Mouse (Mus musculus) CH12.LX (cell line): ENCODE measurements at regions not wholly inside any gene's neighbourhood (a gene's known extent, or its start where the extent isn't known, plus 50 kb on each side); places are given as distances from the start of the nearest gene placed in this dataset.

ENCODE experiments used
- DNase-seq: peaks from one replicate; pipeline ENCODE4 v3.0.0-alpha.2; 2013; ENCODE audit errors: extremely low read depth
- H3K27ac ChIP-seq: 2 replicates; pipeline ENCODE4 v1.5.1; 2012; ENCODE audit warnings: low read depth, mild to moderate bottlenecking, control low read depth, moderate library complexity; ENCODE audit not compliant: insufficient read depth
- H3K27me3 ChIP-seq: replicated peaks from 2 replicates; pipeline ENCODE3; 2012; ENCODE audit warnings: inconsistent platforms
- H3K36me3 ChIP-seq, 2 experiments: replicated peaks in 1 of 2; 2 replicates each; pipeline versions ENCODE3 to v1.6.1; 2012; ENCODE audit warnings: inconsistent platforms in 1 of 2, low read length in 1 of 2, mild to moderate bottlenecking in 1 of 2, mixed read lengths in 1 of 2, moderate library complexity in 1 of 2; ENCODE audit not compliant: control insufficient read depth in 1 of 2, insufficient read depth in 1 of 2
- H3K4me1 ChIP-seq, 2 experiments: 2 replicates each; pipeline ENCODE4 v1.6.1; 2012; ENCODE audit warnings: inconsistent platforms in 1 of 2, moderate library complexity in 1 of 2; ENCODE audit not compliant: insufficient read depth in 2 of 2, control insufficient read depth in 1 of 2
- H3K4me2 ChIP-seq: 2 replicates; pipeline ENCODE4 v1.6.1; 2012; ENCODE audit warnings: low read depth, mild to moderate bottlenecking, control low read depth; ENCODE audit not compliant: poor library complexity, insufficient read depth, severe bottlenecking
- H3K4me3 ChIP-seq, 3 experiments: fragments of 150-350 bp in 1 of 3; sonication (generic) in 1 of 3; replicated peaks in 1 of 3; 2 replicates each; pipeline versions ENCODE3 to v1.5.1; 2011 to 2012; ENCODE audit warnings: low read depth in 2 of 3, low read length in 2 of 3, mild to moderate bottlenecking in 2 of 3, moderate library complexity in 2 of 3, control low read depth in 1 of 3, improper control_type of control experiment in 1 of 3, inconsistent platforms in 1 of 3, mixed read lengths in 1 of 3; ENCODE audit not compliant: poor library complexity in 1 of 3
- H3K79me2 ChIP-seq: replicated peaks from 2 replicates; pipeline ENCODE4 v1.6.1; 2012; ENCODE audit warnings: mild to moderate bottlenecking, moderate library complexity; ENCODE audit not compliant: control insufficient read depth, poor library complexity, insufficient read depth, severe bottlenecking; ENCODE audit errors: extremely low read depth
- H3K9ac ChIP-seq: 2 replicates; pipeline ENCODE4 v1.6.1; 2012; ENCODE audit warnings: low read depth, mild to moderate bottlenecking, control low read depth, moderate library complexity; ENCODE audit not compliant: insufficient read depth
- H3K9me3 ChIP-seq: replicated peaks from 2 replicates; pipeline ENCODE3; 2012; ENCODE audit warnings: low read length, inconsistent platforms, mixed read lengths
- CHD2 ChIP-seq: IDR thresholded peaks from 2 replicates; pipeline ENCODE4 v1.6.1; 2011; ENCODE audit warnings: low read length, improper control_type of control experiment
- ELF1 ChIP-seq: IDR thresholded peaks from 2 replicates; pipeline ENCODE4 v1.6.1; 2014; ENCODE audit warnings: low read depth, mild to moderate bottlenecking, inconsistent platforms, low read length, improper control_type of control experiment
- EP300 ChIP-seq: IDR thresholded peaks from 2 replicates; pipeline ENCODE4 v1.6.1; 2011; ENCODE audit warnings: low read length, improper control_type of control experiment
- ETS1 ChIP-seq: conservative IDR thresholded peaks from 2 replicates; pipeline ENCODE4 v1.6.1; 2012; ENCODE audit warnings: low read depth, mild to moderate bottlenecking, inconsistent platforms, low read length, improper control_type of control experiment, moderate library complexity
- HCFC1 ChIP-seq: IDR thresholded peaks from 2 replicates; pipeline ENCODE4 v1.6.1; 2012; ENCODE audit warnings: low read depth, mild to moderate bottlenecking, inconsistent platforms, low read length, improper control_type of control experiment
- JUND ChIP-seq: conservative IDR thresholded peaks from 2 replicates; pipeline ENCODE4 v1.6.1; 2011; ENCODE audit warnings: low read depth, low read length, improper control_type of control experiment
- MAFK ChIP-seq: IDR thresholded peaks from 2 replicates; pipeline ENCODE4 v1.6.1; 2011; ENCODE audit warnings: low read length, improper control_type of control experiment; ENCODE audit not compliant: insufficient replicate concordance
- MAZ ChIP-seq: IDR thresholded peaks from 2 replicates; pipeline ENCODE4 v1.6.1; 2012; ENCODE audit warnings: low read depth, mild to moderate bottlenecking, inconsistent platforms, low read length, improper control_type of control experiment, moderate library complexity
- MXI1 ChIP-seq: IDR thresholded peaks from 2 replicates; pipeline ENCODE4 v1.6.1; 2011; ENCODE audit warnings: mild to moderate bottlenecking, low read depth, low read length, improper control_type of control experiment
- MYC ChIP-seq: IDR thresholded peaks from 2 replicates; pipeline ENCODE4 v1.6.1; 2011; ENCODE audit warnings: low read depth, mild to moderate bottlenecking, improper control_type of control experiment, low read length
- NELFE ChIP-seq: IDR thresholded peaks from 2 replicates; pipeline ENCODE4 v1.6.1; 2011; ENCODE audit warnings: low read depth, low read length, improper control_type of control experiment
- NRF1 ChIP-seq: IDR thresholded peaks from 2 replicates; pipeline ENCODE4 v1.6.1; 2014; ENCODE audit warnings: low read depth, mild to moderate bottlenecking, inconsistent platforms, low read length, improper control_type of control experiment, moderate library complexity
- POLR2AphosphoS2 ChIP-seq: IDR thresholded peaks from 2 replicates; pipeline ENCODE4 v1.6.1; 2011; ENCODE audit warnings: low read depth, low read length, improper control_type of control experiment
- RCOR1 ChIP-seq: conservative IDR thresholded peaks from 2 replicates; pipeline ENCODE4 v1.6.1; 2012; ENCODE audit warnings: low read depth, mild to moderate bottlenecking, inconsistent platforms, low read length, improper control_type of control experiment
- SMC3 ChIP-seq: IDR thresholded peaks from 2 replicates; pipeline ENCODE4 v1.6.1; 2011; ENCODE audit warnings: low read depth, low read length, improper control_type of control experiment
- TBP ChIP-seq: conservative IDR thresholded peaks from 2 replicates; pipeline ENCODE4 v1.6.1; 2011; ENCODE audit warnings: low read depth, low read length, improper control_type of control experiment
- UBTF ChIP-seq: IDR thresholded peaks from 2 replicates; pipeline ENCODE4 v1.6.1; 2012; ENCODE audit warnings: low read depth, mild to moderate bottlenecking, inconsistent platforms, low read length, improper control_type of control experiment, moderate library complexity
- ZMIZ1 ChIP-seq: IDR thresholded peaks from 2 replicates; pipeline ENCODE4 v1.6.1; 2012; ENCODE audit warnings: low read depth, mild to moderate bottlenecking, inconsistent platforms, low read length, improper control_type of control experiment
- dilution Hi-C: fragments of 300-500 bp; cut with MboI; formaldehyde crosslinking; loops from 2 replicates; pipeline ENCODE4 v1.14.3; 2020; ENCODE audit warnings: low sequenced_read_pairs; ENCODE audit not compliant: extremely low pct_unique_long_range_greater_than_20kb, extremely low pct_ligation_motif_present
- in situ Hi-C: fragments of 300-500 bp; cut with MboI; formaldehyde crosslinking; loops from 3 replicates; pipeline ENCODE4 v1.14.3; 2019; ENCODE audit warnings: low sequenced_read_pairs, low pct_ligation_motif_present, low pct_unique_long_range_greater_than_20kb, mixed read lengths

DNA sequence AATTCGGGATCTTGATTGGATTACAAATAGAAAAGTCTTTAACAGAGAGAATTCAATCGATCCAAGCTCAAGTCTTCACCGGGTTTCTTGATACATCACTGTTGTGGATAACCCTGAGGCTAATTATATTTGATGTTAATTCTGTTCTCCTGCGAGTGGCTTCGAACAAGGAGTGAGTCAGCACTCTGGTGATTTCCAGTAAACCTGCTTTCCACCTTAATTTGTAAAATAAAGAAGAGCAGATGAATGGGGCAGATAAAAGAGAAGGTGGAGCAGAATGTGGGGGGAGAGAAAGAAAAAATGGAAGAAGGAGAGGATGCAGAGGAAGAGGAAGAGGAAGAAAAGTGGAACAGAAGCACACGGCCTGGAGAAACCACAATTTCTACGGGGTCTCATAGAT, 137.5 kb upstream of the Tll1 start:
- peaks cover 33% of the 10 kb centered on the region for H3K9me3 ChIP-seq
- no peaks in the 10 kb centered on the region for H3K79me2 ChIP-seq
- H3K4me1 ChIP-seq: no peaks in the 10 kb centered on the region
- H3K4me2 ChIP-seq: no peak overlapping the region
- no peak for TF ChIP-seq JUND
- no peak for TF ChIP-seq MXI1
- no peak for TF ChIP-seq ELF1
- no peak for TF ChIP-seq ETS1
- no peak for TF ChIP-seq MYC
- no peak for TF ChIP-seq EP300
- no peak for TF ChIP-seq TBP
- TF ChIP-seq CHD2: no peak
- no peak for TF ChIP-seq HCFC1
- no peak for TF ChIP-seq ZMIZ1
- TF ChIP-seq SMC3: no peak
- no peak for TF ChIP-seq POLR2AphosphoS2
- no peak for TF ChIP-seq NRF1
- no peak for TF ChIP-seq RCOR1
- no peak for TF ChIP-seq MAZ
- DNase-seq: no peak
- dilution Hi-C loops: no loop called here
- H3K9ac ChIP-seq: no peak overlapping the region
- in situ Hi-C loops: no loop called here
- no peaks in the 10 kb centered on the region for H3K27me3 ChIP-seq
- H3K36me3 ChIP-seq: no peaks in the 10 kb centered on the region
- no peak overlapping the region for H3K27ac ChIP-seq
- H3K4me3 ChIP-seq: no peak overlapping the region

DNA sequence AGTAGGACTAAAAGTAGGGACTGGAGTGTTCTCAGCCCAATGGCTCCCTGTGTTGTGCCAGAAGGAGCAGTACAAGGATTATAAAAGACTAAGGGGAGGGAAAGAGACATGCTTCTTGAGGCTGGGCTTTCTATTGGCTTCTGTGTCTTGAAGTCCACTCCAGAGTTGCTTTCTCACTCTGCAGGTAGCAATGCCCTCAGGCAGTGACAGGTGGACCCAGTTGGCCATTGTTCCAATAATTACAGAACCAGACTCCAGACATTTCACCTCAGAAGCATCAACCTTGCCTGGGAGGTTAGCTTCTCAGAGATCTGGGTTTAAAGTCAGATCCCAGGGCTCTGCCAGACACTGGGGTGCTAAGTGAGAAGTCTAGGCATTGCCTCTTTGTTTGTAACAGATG, 136.3 kb upstream of the Tll1 start:
- Histone ChIP-seq H3K36me3 (no peaks in the 10 kb centered on the region), H3K27ac (no peak overlapping the region), H3K4me2 (no peak overlapping the region), H3K4me1 (no peaks in the 10 kb centered on the region), H3K79me2 (no peaks in the 10 kb centered on the region), H3K9ac (no peak overlapping the region), H3K4me3 (no peak overlapping the region), H3K27me3 (no peaks in the 10 kb centered on the region), H3K9me3 (peaks cover 29% of the 10 kb centered on the region)
- in situ Hi-C loops (no loop called here), dilution Hi-C loops (no loop called here)
- TF ChIP-seq NELFE (no peak), UBTF (no peak), MAFK (no peak)
- no peak for DNase-seq
